Mouse (Mus musculus) ovary, adult 18-20 months (tissue): ENCODE measurements around the gene Ubqln4.
"Not testable (repeated sequence)": the region's sequence is repeated elsewhere in the genome, so short reads cannot be mapped to it uniquely, and the experiment has no call there.

ENCODE experiments used
- DNase-seq: peaks from one replicate; pipeline ENCODE4 v3.0.0; 2022; ENCODE audit warnings: low spot score, mixed read lengths

Gene Ubqln4

DNA sequence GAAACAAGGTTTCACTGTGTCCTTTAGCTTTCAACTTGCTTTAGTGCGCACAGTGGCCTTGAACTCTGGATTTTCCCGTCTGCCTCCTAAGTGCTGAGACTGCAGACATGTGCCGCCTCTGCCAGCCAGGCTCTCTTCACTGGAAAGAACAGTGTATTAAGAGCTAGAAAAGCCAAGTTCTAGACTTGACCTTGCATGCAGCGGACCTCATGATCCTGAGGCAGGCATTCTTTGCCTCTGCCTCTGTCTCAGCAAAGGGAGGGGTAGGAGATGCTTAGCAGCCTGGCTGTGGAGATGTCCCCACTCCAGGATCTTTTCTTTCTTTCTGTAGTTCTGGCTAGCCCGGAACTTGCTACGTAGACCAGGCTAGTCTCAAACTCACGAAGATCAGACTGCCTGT, 51.3 kb downstream of the Ubqln4 start:
- no peak for DNase-seq

DNA sequence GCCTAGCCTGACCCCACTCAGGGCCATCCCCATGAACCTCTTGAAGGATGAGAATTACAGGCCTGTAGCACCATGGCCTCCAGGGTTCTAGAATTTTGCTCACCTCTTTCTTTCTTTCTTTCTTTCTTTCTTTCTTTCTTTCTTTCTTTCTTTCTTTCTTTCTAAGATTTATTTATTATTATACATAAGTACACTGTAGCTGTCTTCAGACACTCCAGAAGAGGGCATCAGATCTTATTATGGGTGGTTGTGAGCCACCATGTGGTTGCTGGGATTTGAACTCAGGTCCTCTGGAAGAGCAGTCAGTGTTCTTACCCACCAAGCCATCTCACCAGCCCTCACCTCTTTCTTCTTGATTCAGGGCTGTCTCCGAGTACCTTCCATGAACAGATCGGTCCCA, 52.1 kb downstream of the Ubqln4 start, which contains the start of gene Arhgef2:
TSS of gene Arhgef2 (plus strand) at position 301 of the 400 bp plus-strand sequence.
- not testable (repeated sequence) for DNase-seq

DNA sequence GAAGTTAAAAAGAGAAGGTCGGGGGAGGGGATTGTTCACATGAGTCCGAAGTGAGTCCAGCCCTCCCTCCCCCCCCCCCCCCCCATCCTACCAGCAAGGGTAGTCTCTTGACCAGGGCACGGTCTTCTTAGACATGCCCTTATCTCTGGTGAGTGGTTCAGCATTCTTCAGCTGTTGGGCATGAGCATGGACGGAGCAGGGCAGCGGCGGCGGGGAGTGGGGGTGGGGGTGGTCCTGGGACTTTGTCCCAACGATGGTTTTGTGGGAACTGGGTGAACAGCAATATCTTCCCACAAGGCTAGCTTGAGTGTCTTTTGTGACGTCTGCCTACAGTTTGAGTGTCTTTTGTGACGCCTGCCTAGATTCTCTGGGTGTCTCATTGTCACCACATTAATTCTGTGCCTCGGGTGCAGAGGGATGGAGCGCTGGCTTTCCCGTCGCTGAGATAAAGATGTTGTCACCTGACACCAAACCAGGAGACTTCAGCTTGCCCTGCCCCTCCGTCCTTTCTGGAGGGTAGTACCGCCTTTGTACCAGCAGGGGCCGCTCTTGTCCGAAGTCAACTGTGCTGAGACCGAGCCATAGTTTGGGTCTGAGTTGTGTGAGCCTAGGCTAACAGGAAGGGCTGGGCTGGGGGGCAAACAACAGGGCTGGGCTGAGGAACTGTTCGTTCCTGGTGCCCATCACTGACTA, 53.7 kb downstream of the Ubqln4 start:
- DNase-seq, result peak; percentile 63

DNA sequence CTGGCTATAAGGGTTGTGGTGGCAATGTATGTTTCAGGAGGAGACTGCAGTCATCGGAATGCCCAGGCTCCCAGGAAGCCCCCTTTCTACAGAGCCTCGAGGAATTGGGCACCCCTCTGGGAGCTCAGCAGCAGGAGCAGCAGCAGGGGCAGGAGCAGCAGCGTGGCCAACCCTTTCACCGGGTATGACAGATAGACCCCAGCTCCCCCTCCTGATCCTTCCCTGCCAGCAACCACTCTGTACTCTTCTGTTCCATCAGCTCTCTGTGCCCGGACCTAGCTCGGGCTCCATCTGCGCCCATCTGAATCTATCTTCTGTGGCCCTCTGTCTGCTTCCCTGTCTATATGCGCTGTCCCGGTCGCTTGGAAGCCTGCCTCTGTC, 54.2 kb downstream of the Ubqln4 start:
- no peak for DNase-seq

DNA sequence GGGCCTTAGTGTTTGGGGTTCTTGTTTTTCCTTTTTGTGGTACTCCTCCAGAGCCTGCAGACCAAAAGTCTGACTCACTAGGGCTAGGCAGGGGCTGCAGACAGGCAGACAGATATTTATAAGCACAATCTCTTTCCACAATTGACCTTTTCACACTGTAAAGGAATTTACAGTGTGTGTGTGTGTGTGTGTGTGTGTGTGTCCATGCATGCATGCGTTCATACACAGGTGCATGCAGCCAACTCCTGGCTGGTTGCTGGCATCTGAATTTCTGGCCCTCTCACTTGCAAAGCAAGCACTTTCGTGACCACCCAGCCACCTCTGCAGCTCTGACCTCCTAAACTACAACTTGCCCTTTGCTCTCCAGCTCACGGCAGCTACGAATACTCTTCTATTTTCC, 55.5 kb downstream of the Ubqln4 start:
- no peak for DNase-seq

GRCm38 (mm10) chr3:88614418-88614817, 60.9 kb downstream of the Ubqln4 start:
- DNase-seq, result no peak

DNA sequence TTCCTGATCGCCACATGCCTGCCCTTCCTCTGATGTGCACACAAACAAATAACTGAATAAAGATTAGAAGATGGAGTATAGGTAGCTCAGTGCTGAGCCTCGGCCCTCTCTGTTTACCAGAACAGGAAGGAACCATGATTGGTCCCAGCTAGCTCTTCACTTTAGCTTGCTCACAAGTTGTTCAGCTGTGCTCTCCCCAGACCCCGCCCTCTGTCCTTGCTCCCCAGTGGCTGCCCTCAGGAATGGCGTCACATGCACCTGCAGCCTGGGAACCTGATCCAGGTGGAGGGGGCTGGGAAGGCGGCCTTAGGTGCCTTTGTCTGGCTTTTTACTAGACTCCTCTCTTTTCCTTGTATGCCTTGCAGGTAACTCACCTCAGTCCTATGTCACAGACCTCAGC, 61.6 kb downstream of the Ubqln4 start:
- DNase-seq, result no peak

GRCm38 (mm10) chr3:88615902-88616391, 62.4 kb downstream of the Ubqln4 start:
- DNase-seq, result no peak

DNA sequence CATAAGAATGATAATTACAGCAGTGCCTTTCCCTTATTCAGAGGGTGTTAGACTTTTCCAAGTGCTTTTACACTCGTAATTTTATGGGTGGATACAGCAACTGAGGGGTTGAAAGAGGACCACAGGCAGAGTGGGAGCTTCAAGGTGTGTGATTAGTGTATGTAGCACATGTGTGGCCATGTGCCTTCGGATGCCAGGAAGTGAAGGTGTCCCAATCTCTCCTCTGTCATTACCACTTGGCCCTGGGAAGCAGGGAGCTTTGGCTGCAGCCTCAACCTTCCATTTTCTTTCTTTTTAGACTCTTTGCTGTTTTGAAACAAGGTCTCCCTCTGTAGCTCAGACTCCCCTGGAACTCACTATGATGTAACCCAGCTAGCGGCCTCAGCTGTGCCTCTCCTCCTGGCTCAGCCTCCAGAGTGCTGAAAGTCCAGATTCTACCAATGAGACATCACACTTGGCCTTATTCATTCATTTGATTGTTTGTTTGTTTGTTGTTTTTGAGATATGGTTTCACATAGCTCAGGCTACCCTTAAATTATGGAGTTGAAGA, 63.5 kb downstream of the Ubqln4 start:
- no peak for DNase-seq

- no peak for DNase-seq
These were observed 64.7 kb downstream of the Ubqln4 start for GRCm38 (mm10) chr3:88618074-88618871.
